Mouse (Mus musculus): Measurements from ENCODE around the gene Pkd1.

DNA sequence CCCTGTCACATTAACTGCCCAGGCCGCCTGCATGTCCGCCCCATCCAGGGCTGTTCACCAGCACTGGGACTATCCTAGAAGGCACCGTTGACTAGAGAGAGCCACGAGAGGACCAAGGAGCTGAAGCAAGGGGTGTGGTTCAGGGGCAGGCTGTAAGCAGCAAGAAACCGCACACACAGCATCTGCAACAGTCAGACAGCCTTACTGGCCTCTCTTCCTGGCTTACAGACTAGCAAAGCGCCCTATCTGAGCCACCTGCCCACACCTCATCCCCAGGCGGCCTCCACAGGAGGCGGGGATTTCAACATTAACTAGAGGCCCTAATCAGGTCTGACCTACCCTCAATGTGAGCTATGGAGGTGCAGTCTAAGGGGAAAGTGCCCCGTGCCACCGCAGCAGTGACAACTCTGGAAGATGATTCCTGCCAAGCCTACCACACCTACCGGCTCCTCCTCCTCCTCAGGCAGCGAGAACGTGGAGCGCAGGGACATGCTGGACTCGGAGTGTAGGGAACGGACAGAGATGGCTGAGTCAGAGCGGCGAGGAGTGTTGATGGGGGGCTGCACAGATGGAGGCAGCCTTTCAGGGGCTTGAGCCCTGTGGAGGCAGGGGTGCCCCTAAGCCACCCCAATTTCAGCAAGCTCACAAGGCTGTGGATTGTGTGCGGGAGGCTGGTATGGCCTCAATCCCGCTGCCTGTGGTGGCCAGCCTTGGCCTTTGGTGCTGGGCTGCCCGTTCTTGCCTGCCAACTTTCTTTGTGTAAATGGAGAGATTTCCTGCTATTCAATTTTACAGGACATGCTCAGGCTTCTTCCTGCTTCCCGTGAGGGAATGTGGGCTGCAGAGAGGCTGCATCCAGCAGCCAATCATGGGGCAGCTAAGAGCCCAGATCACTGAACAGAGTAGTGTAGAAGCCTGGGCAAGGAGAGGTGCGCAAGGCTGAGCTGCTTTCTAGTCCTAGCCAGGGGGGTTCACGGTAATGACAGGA is 35.1 kb upstream of the Pkd1 start:
- TF ChIP-seq POLR2A (IDR thresholded peaks at IDR 0.05; ENCODE audit: borderline replicate concordance, low read depth, low read length) (no peak), CTCF (IDR thresholded peaks at IDR 0.05; ENCODE audit: low read depth, low read length) (no peak)
